Mouse (Mus musculus): ENCODE data around the gene Dscam.

DNA sequence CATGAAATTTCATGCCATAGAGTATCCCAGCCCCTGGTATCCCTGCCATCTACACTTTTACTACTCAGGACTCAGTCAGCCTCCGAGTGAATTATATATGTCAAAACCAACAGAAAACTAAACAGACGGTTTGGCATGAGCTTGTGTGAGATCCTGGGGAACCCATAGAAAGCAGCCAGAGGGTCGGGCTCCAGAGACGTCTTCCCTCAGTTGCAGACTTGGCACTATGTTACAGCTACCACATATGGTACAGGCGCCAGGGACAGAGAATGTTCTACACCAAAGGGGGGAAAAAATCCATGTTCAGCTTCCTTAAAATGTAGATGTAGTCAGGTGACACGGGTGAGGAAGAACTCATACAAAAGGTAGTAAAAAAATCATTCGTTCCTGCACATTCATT is 109.2 kb downstream of the Dscam start:
- TF ChIP-seq POLR2A (IDR thresholded peaks at IDR 0.05; ENCODE audit: low read depth, low read length) (no peak), CTCF (IDR thresholded peaks at IDR 0.05; ENCODE audit: extremely low read depth, insufficient read depth, insufficient read length, insufficient replicate concordance) (no peak)
